Mouse (Mus musculus): ENCODE measurements around the gene Gm14781. TPM values are rescaled to one million over a fixed set of nuclear protein-coding genes. Genes with fewer than 3 reads are reported as not detected.
"Not testable (repeated sequence)": the region's sequence is repeated elsewhere in the genome, so short reads cannot be mapped to it uniquely, and the experiment has no call there.

Gene Gm14781
- not detected in 2 replicates for polyA plus RNA-seq (2014; fragmentation: Nextera tagmentation; extraction: Ambion mirVana)

GRCm38 (mm10) chrX:91631894-91632293 lies at the start of gene Gm14781:
Gm14781 (plus strand) TSS chrX:91632194.
- WGBS = 78% methylated on average over 1 of the region's 1 CpGs
- not testable (repeated sequence) for H3K27me3 ChIP-seq (ENCODE audit: insufficient read depth, low read length); H3K4me1 ChIP-seq (ENCODE audit: insufficient read depth); H3K27ac ChIP-seq (ENCODE audit: low read depth); H3K4me2 ChIP-seq; H3K9ac ChIP-seq; H3K9me3 ChIP-seq (ENCODE audit: low read depth, low read length); DNase-seq; ATAC-seq (ENCODE audit: insufficient read depth); H3K4me3 ChIP-seq (ENCODE audit: low read depth, low read length); H3K36me3 ChIP-seq (ENCODE audit: insufficient read depth)

GRCm38 (mm10) chrX:91654964-91655575 lies 23.1 kb downstream of the Gm14781 start:
- not testable (repeated sequence) for H3K27me3 ChIP-seq (ENCODE audit: insufficient read depth, low read length); H3K9ac ChIP-seq; H3K4me2 ChIP-seq; ATAC-seq (ENCODE audit: insufficient read depth); H3K9me3 ChIP-seq (ENCODE audit: low read depth, low read length); H3K4me1 ChIP-seq (ENCODE audit: insufficient read depth); H3K36me3 ChIP-seq (ENCODE audit: insufficient read depth); H3K27ac ChIP-seq (ENCODE audit: low read depth); DNase-seq; H3K4me3 ChIP-seq (ENCODE audit: low read depth, low read length)

Other genes with a start within 250 kb of the Gm14781 start
- gene Gm5072, start 239.7 kb upstream of the Gm14781 start, polyA plus RNA-seq (2014; fragmentation: Nextera tagmentation; extraction: Ambion mirVana) = not detected in 2 replicates
- not detected in 2 replicates for gene Gm8914, start 152.1 kb upstream of the Gm14781 start, polyA plus RNA-seq (2014; fragmentation: Nextera tagmentation; extraction: Ambion mirVana)
- not detected in 2 replicates for gene 1700084M14Rik, start 56.3 kb upstream of the Gm14781 start, polyA plus RNA-seq (2014; fragmentation: Nextera tagmentation; extraction: Ambion mirVana)
- gene Mageb5, start 150.8 kb downstream of the Gm14781 start, polyA plus RNA-seq (2014; fragmentation: Nextera tagmentation; extraction: Ambion mirVana) = not detected in 2 replicates

Data from lung, embryonic 14.5 days (tissue).